Mouse (Mus musculus) heart, adult 9 months (tissue): ENCODE data around the gene Gm10300.

Experiments used
- DNase-seq, 2 experiments: peaks; one replicate each; pipeline ENCODE4 v3.0.0; 2022; ENCODE audit warnings: low spot score in 2 of 2

The Gm10300 gene

DNA sequence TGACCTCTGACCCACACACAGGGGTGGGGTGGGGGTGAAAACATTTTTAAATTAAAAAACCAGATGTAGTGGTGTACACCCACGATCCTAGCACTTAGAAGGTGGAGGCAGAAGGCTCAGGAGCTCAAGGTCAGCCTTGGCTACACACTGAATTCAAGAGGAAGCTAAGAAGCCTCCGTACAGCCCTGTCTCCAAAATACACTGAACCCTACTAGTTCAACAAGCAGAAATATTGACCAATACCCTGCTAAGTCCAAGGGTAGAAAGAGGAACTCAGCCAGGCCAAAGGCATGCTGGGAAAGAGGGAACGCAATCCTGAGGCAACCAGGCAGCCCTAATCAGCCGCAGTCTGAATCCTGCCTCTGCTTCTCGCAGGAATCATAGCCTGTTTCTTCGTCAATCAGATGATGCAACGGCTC lies 3.8 kb downstream of the Gm10300 start:
- DNase-seq = peak; percentile 52 to 68

DNA sequence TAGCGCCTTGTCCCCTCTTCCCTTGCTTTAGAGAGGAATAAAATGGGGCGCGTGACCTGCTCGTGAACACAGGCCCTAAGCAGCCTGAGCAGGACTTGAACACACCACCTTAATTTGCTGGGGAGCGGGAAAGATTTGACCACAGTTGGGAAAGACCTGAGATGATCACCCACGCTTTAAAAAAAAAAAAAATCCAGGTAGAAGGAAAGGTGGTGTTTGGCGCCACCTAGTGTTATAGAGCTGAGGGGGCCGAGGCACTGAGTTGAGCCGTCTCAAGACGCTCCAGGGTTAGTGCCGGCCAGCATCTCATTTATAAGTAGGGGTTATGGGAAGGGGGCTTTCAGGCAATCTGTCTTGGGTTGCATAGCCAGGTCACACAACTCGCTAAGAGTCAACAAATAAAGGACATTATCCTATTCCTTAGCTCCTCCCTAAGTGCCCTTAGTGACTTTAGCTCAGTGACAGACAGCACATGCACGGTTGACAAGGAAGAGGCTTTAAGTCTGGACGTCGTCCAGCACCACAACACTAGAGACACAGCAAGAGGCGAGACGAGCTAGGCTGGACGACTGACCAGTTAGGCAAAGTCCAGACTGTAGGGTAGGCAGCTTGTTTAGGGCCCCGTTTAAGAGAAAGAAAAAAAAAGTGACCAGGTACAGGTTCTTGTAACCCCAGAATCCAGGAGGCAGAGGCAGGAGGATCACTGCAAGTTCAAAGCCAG lies 5.2 kb downstream of the Gm10300 start:
- peak; percentile 44 to 67 for DNase-seq

DNA sequence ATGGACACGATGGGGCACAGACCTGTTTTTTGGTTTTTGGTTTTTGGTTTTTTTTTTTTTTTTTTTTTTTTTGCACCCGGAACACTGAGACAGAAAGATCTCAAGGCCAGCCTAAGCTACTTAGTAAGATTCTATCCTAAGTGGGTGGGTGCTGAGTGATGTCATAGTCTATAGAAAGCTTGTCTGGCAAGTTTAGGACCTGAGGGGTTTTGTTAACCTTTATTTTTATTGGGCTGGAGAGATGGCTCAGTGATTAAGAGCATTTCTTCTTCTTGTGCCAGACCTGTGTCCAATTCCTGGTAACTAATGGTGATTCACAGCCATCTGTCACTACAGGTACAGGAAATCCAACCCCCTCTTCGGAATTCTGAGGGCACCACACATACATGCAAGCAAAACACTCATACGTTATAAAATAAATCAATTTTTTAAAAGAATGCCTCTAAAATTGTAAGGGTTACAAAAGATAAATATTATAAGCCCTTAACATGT lies 6.0 kb downstream of the Gm10300 start:
- no peak for DNase-seq

DNA sequence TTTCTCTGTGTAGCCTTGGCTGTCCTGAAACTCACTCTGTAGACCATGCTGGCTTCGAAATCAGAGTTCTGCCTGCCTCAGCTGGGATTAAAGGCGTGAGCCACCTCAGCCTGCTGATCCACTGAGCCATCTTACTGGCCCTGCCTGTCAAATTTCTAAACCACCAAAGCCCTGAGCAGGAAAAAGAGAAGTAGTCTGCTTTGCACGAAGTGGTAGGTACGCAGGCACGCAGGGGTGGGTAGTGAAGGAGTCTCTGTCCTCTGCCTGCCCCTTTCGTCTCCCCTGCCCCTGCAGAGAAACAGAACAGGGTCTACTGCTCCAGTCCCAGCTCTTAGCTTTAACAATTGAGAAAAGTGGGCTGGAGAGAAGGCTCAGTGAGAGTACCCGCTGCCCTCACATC lies 10.6 kb downstream of the Gm10300 start:
- no peak for DNase-seq

DNA sequence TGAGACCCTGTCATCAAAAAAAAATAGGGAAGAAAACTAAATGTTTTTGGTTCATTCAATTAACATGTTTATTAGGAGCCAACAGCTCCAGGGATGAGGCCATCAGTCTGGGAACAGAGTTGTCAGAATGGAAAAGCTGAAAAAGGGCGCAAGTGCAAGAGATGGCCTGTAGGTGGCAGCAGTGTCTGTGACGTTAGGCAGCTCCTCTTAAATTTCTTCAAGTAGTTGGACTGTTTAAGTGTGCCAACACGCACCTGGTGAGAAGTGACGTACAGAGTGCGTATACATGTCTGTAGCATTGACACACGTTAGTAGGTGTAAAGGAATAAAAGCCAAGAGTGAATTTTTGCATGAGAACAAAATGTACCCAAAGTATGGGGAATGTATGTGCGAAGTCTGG lies 14.4 kb downstream of the Gm10300 start:
- DNase-seq = no peak

DNA sequence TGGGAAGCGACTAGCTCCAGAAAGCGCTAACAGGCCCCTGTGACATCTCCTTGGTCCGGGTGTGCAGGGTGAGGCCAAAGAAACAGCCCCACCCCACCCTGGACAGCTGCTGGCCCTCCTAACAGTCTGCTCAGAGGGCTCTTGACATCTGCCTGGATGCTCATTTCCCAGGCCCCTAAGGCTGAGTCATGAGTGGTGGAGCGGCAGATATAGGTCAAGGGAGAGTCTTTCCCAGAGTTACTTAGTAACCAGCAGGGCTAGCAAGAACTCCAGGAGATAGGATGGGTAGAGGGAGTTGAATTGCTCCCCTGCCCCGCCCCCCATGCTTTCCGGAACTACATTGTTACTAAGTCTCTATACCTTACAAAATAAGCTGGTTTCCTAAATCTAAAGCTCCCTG lies 18.6 kb downstream of the Gm10300 start:
- DNase-seq = no peak

DNA sequence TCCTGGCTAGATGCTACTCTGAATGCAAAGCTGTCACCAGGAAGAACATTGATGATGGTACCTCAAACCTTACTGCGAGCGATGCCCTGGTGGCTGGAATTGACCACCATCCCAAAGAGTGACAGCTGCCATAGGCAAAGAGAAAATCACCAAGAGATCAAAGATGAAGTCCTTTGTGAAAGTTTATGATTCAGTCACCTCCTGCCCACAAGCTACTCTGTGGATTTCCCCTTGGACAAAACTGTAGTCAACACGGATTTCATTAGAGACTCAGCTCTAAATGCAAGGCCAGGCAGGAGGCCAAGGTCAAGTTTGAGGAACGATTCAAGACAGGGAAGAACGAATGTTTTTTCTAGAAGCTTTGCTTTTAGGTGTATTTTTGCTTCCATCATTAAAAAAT lies 19.4 kb downstream of the Gm10300 start:
- no peak for DNase-seq

DNA sequence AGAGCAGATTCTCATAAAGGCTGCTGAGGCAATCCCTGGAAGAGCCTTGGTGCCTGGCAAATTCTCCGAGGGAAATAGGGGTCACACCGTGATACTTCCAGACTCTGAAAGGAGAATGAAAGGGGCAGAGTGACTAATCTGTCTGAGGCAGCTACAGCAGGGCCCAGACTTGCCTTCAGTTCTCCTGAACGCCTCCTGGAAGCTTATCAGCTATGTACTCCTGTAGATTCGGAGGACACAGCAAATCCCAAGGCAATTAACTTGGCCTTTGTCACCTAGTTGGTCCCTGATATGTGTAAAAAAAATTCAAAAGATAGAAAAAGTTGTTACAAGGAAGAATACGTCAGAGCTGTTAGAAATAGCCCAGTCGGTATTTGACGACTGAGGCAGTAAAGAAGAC lies 20.5 kb downstream of the Gm10300 start:
- DNase-seq = no peak

DNA sequence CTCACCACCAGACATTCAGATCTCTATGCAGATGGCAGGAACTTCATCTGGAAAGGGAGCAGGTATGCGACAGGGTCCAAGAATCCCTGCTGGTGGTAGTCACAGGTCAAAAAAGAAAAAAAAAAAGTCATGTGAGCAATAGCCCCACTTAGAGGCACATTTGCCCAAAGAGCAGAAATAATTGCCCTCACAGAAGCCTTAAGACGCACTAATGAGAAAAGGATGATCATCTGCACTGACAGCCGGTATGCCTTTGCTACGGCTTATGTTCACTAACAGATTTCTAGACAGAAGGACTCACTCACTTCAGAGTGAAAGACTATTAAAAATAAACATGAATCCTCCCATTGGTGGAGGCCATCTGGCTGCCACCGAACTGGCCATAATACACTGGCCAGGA lies 25.1 kb downstream of the Gm10300 start:
- DNase-seq = no peak

DNA sequence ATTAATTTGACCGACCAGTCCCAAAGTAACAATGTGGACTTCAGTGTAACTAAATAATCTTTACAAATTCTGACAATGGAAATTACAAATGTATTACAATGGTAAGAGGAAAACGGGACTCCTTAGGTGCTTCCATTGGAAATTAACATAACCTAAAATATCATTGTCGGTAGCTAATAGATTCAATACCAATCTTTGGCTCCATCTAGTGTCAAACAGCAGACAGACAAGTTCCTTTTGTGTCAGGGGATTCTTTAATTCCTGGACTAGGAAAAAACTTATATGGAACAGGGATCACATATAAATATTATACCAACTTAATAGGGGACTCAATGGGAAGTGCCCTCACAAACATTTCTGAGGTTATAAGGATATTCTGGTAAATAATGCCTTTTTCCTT lies 26.7 kb downstream of the Gm10300 start:
- DNase-seq = no peak

DNA sequence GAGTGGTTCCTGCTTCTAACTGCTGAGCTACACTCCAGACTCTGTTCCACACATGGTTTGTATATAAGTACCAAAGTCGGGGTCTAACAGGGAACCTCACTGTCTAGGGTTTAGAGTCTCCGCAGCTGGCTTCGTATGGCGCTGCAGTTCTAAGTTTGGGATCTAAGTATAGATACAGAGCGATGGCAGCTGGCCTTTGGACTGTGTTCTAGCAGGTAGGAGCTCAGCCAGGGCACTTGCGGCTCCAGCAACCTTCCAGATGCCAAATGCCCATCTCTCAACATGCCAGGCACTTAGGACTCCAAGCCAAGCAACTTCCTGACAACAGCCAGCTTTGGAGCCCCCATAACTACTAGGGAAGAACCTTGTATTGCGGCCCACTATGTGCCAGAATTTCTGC lies 33.7 kb downstream of the Gm10300 start:
- peak in 1 of 2 experiments; percentile 27 for DNase-seq

DNA sequence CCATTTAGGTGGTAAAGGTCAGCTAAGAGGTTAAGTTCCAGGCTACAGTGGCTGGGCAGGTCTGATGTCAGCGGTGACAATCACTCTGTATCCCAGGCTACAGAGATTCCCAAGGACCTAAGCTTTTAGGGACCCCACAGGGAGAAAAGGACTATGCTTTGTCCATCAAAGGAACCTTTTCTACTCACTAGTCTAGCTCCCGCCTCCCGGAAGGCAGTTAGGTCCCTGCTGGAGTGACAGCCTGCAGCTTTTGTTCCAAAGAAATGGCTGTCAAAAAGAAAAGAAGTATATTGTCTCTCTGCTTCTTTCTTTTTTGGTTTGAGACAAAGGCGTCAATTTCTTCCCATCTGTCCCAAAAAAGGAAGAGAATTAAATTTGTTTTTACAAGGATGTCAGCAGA lies 36.7 kb downstream of the Gm10300 start:
- DNase-seq = no peak

DNA sequence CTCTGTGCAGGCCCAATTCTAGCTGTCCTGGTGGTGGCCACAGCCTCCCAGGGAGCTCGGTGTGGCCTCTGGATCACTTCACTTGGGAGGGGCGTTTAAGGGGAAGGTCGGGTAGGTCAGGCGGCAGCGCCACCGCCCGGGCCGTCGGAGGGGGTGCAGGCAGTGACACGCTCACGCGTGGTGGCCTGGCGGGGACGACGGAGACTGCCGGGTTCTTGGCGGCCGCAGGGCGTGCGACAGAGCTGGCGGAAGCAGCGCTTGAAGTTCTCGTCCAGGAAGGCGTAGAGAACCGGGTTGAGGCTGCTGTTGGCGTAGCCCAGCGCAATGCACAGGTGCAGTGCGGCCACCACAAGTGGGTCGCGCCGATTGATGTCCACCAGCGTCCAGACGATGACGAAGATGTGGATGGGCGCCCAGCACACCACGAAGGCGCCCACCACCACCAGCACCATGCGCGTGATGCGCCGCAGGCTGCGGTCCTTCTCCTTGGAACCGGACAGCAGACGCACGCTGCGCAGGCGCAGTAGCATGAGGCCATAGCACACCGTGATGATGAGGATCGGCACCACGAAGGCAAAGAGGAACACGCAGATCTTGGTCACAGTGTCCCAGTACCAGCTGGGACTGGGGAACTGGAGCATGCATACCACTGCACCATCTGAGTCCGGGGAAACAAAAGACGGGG lies 39.1 kb downstream of the Gm10300 start:
- no peak for DNase-seq

DNA sequence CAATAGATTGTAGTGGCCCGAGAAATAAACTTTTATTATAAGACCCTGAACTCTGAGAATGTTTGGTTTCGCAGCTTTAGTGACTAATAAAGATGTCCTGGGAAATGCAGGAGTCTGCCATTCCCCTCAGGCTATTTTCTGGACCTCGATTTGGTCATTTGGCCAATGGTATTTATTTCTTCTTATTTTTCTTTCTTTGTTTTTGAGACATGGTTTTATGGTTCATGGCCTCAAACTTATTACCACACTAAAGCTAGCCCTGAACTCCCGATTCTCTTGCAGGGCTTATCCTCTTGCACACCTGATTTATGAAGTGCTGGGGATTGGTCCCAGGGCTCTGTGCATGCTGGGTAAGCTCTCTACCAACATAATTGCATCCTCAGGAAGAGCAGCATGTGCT lies 41.8 kb downstream of the Gm10300 start:
- DNase-seq = no peak

DNA sequence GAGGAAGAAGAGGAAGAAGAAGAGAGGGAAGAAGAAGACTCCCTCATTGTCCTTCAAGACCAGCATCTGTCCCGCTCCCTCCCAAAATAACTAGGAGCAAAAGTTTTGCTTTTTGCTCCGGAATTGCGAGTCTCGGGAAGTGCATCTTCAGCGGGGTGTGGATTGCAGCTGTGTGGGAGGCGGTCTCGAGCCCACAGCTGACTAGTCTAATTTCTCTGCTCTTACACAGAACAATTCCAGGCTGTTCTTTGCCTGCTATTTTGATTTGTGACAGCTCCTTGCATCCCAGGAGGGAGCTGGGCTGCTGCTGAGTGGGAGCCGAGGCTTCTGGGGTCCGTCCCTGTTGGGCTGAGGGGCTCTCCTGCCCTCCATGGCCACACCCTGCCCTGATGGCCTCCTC lies 45.1 kb downstream of the Gm10300 start:
- DNase-seq = no peak

DNA sequence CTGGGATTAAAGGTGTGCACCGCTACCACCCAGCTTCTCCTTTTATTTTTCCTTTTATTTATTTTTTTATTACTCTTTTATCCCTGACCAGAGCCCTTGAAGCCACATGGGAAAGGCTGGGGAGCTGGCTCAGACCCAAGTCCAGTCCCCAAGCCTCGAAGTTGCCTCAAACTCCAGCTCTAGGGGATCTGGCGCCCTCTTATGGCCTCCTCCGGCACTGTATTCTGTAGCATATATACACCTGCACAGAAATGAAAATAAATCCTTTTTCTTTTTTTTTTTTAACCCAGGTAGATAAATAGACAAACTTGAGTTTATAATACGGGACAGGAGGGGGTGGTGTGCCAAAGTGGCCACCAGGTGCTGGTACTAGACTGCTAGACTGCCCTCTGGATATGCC lies 47.2 kb downstream of the Gm10300 start:
- DNase-seq = no peak

DNA sequence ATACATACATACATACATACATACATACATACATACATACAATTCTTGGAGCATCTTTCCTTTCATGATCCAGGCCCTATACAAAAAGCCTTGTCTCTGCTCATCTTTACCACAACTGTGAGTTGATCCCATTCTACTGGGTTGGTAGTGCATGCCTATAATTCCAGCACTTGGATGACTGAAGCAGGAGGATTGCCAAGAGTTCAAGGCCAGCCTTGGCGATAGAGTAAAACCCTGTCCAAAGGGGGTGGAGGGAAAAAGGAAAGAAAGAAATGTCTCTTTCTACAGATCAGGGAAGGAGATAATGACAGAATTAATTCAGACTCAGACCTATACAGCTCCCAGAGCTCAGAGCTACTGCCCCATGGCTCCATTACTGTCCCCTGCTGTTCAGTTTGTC lies 48.7 kb downstream of the Gm10300 start:
- DNase-seq = no peak
